Mouse (Mus musculus) spleen, adult 2 months (tissue): ENCODE results near the gene Klc1. TPM values are rescaled to one million over a fixed set of nuclear protein-coding genes. Genes with fewer than 3 reads are reported as not detected.

Experiments
- DNase-seq, 2 experiments: peaks; one replicate each; pipeline versions ENCODE4 v3.0.0 to v3.0.0-alpha.2; 2012 to 2021; ENCODE audit warnings: low spot score in 2 of 2, low read depth in 1 of 2
- H3K27ac ChIP-seq: fragments of 200-500 bp; 2 replicates; pipeline ENCODE4 v1.5.1; 2012; ENCODE audit warnings: low read length, inconsistent platforms; ENCODE audit not compliant: insufficient read depth
- H3K27me3 ChIP-seq: fragments of 200-500 bp; 2 replicates; pipeline ENCODE4 v1.6.1; 2012; ENCODE audit warnings: mild to moderate bottlenecking, moderate library complexity, low read length, inconsistent platforms; ENCODE audit not compliant: control insufficient read depth, insufficient read depth
- H3K36me3 ChIP-seq: fragments of 200-500 bp; 2 replicates; pipeline ENCODE4 v1.6.1; 2012; ENCODE audit warnings: mild to moderate bottlenecking, low read length, inconsistent platforms; ENCODE audit not compliant: control insufficient read depth, insufficient read depth
- H3K4me1 ChIP-seq: fragments of 200-500 bp; 2 replicates; pipeline ENCODE4 v1.6.1; 2011; ENCODE audit warnings: inconsistent platforms; ENCODE audit not compliant: control insufficient read depth, insufficient read depth, insufficient read length
- H3K4me3 ChIP-seq: fragments of 200-500 bp; 2 replicates; pipeline ENCODE4 v1.5.1; 2011; ENCODE audit warnings: mild to moderate bottlenecking, inconsistent platforms; ENCODE audit not compliant: insufficient read depth, insufficient read length; ENCODE audit errors: extremely low read depth
- CTCF ChIP-seq: fragments of 200-500 bp; IDR thresholded peaks from 2 replicates; pipeline ENCODE4 v1.5.1; 2011; ENCODE audit warnings: mild to moderate bottlenecking, inconsistent platforms; ENCODE audit not compliant: insufficient read depth, insufficient read length, insufficient replicate concordance; ENCODE audit errors: extremely low read depth
- POLR2A ChIP-seq: fragments of 200-500 bp; IDR thresholded peaks from 2 replicates; pipeline ENCODE4 v1.6.1; 2011; ENCODE audit warnings: low read depth, low read length, inconsistent platforms
- WGBS: fragments of 180-500 bp; shearing (Covaris S2); methylation state at CpG from one replicate; pipeline ENCODE4 v1.1.7; 2018; 5-methylcytosine and 5-hydroxymethylcytosine counted together
- polyA plus RNA-seq: library from polyadenylated mRNA; depleted of rRNA; stranded (reverse); fragments of >200 nt; gene quantifications from 2 replicates; pipeline ENCODE4 v1.2.3, GENCODE M21; 2012

Klc1 gene
- polyA plus RNA-seq, 1 experiment: 43.5 TPM

GRCm38 (mm10) chr12:111753347-111753746, 5.3 kb upstream of the Klc1 start:
- no peak for TF ChIP-seq POLR2A
- H3K27me3 ChIP-seq: no peaks in the 10 kb centered on the region
- 68% methylated on average over 9 of the region's 9 CpGs for WGBS

GRCm38 (mm10) chr12:111754710-111755109, 3.9 kb upstream of the Klc1 start:
- DNase-seq: no peak
- TF ChIP-seq POLR2A: no peak
- TF ChIP-seq CTCF: no peak
- H3K4me3 ChIP-seq: no peak overlapping the region

More at GRCm38 (mm10) chr12:111753347-111753746, 5.3 kb upstream of the Klc1 start:
- no peaks in the 10 kb centered on the region for H3K36me3 ChIP-seq
- H3K4me1 ChIP-seq: peaks cover 4% of the 10 kb centered on the region
- no peak for DNase-seq
- no peak overlapping the region for H3K27ac ChIP-seq
- no peak overlapping the region for H3K4me3 ChIP-seq

GRCm38 (mm10) chr12:111755231-111755630, 3.4 kb upstream of the Klc1 start:
- Histone ChIP-seq H3K4me3 (no peak overlapping the region), H3K4me1 (peaks cover 7% of the 10 kb centered on the region), H3K36me3 (no peaks in the 10 kb centered on the region), H3K27me3 (no peaks in the 10 kb centered on the region), H3K27ac (no peak overlapping the region)
- DNase-seq: no peak
- WGBS: 68% methylated on average over 2 of the region's 2 CpGs
- TF ChIP-seq CTCF (no peak), POLR2A (no peak)

More at GRCm38 (mm10) chr12:111754710-111755109, 3.9 kb upstream of the Klc1 start:
- Histone ChIP-seq H3K36me3 (no peaks in the 10 kb centered on the region), H3K27ac (no peak overlapping the region), H3K27me3 (no peaks in the 10 kb centered on the region), H3K4me1 (peaks cover 5% of the 10 kb centered on the region)

- TF ChIP-seq CTCF (no peak), POLR2A (no peak)
- DNase-seq: no peak
- H3K4me1 ChIP-seq: peaks cover 7% of the 10 kb centered on the region
- H3K27ac ChIP-seq: no peak overlapping the region
- H3K36me3 ChIP-seq: no peaks in the 10 kb centered on the region
- no peaks in the 10 kb centered on the region for H3K27me3 ChIP-seq
- 59% methylated on average over 4 of the region's 4 CpGs for WGBS
- no peak overlapping the region for H3K4me3 ChIP-seq
Measured at GRCm38 (mm10) chr12:111756082-111756697, 2.5 kb upstream of the Klc1 start.

GRCm38 (mm10) chr12:111756698-111757082, 2.0 kb upstream of the Klc1 start:
- no peak overlapping the region for H3K4me3 ChIP-seq
- H3K36me3 ChIP-seq: no peaks in the 10 kb centered on the region
- H3K27me3 ChIP-seq: no peaks in the 10 kb centered on the region
- H3K4me1 ChIP-seq: peaks cover 7% of the 10 kb centered on the region
- WGBS: 82% methylated on average over 5 of the region's 5 CpGs
- no peak overlapping the region for H3K27ac ChIP-seq
- TF ChIP-seq POLR2A (no peak), CTCF (no peak)
- no peak for DNase-seq

- WGBS: 64% methylated on average over 10 of the region's 10 CpGs
- peaks cover 7% of the 10 kb centered on the region for H3K4me1 ChIP-seq
- no peak for DNase-seq
- H3K4me3 ChIP-seq: peak overlapping the region; percentile 96; the same call in 1 of the 2 replicates
- TF ChIP-seq CTCF: no peak
- no peak for TF ChIP-seq POLR2A
- peak overlapping the region; percentile 81; the same call in 1 of the 2 replicates for H3K27ac ChIP-seq
- H3K36me3 ChIP-seq: peaks cover 2% of the 10 kb centered on the region; the same call in 1 of the 2 replicates
- H3K27me3 ChIP-seq: no peaks in the 10 kb centered on the region
Measured at GRCm38 (mm10) chr12:111757561-111758325, 906 bp upstream of the Klc1 start.
